Mouse (Mus musculus) heart, adult 9 months (tissue): ENCODE measurements around the gene Ube2f.

Experiments used
- DNase-seq, 2 experiments: peaks; one replicate each; pipeline ENCODE4 v3.0.0; 2022; ENCODE audit warnings: low spot score in 2 of 2

Ube2f gene

DNA sequence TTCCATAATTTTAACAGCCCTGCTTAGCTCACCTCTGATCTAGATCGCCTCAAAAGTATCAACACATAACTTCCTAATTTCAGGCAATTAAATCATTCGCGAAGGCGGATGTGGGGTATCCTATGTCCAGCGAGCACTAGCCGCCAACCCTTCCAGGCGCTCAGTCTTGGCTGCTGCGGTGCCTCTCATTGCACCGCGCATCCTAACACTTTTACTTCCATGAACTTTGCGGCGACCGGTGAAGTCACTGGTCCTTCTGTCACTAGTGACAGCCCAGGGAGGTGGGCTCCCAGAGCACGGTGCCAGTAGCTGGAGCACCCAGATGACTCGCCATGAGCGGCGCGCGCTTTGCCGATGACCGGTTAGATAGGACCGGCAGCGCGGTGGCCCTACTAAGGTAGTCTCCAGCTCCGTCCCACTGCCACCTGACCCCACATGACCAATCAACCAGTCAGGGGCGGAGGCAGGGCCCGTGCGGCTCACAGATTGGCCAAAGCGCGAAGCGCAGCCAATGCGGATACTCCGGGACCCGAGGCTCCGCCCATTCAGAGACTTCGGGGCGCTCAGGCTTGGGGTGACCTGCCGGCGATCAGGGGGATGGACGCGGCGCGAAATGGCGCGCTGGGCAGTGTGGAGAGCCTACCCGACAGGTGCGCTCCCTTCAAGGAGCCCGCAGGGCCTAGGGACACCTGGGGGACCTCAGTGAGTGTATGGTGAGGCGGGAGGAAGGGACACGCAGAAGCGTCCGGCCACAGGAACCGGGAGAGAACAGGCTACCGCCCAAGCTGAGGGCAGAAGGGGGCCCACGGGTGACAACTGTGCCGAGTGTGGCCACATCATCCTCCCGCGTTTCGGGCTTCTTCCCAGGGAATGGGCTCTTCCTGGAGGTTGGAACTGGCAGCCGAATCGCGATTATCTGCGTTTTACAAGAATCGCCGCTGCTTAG is 48.0 kb downstream of the Ube2f start, which contains the start of gene Scly:
Gene Scly, plus strand, starts transcription at position 540 of the 946 bp plus-strand sequence.
- peak; percentile 95 to 98 for DNase-seq

DNA sequence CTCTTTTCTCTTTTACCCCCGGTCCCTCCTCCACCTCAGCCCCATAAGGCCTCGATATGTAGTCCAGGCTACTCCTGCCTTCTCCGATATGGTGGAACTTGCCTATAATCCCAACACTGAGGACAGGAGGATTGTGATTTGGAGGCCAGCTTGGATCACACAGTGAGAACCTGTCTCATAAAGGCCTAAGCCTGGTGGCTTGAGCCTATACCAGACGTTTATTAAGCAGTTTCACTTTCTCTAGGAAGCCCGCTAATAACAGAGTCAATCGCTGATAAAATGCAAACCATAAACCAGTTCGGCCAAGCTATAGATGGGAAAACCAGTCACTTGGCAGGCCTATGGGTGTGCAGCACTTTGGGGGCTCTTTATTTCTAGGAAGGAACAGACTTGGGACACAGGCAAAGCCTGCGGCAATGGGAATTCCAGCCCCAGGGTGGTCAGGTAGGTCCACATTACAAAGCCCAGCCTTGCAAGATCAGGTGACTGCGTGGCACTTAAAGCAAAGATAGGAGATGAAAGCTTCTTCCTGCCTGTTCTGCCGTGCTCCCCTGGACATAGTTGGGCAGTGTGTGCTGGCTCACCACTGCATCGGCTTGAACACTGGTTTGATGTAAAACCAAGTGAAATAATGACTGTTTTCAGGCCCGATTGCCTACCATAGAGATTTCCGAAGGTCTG is 49.1 kb downstream of the Ube2f start:
- DNase-seq, result no peak

DNA sequence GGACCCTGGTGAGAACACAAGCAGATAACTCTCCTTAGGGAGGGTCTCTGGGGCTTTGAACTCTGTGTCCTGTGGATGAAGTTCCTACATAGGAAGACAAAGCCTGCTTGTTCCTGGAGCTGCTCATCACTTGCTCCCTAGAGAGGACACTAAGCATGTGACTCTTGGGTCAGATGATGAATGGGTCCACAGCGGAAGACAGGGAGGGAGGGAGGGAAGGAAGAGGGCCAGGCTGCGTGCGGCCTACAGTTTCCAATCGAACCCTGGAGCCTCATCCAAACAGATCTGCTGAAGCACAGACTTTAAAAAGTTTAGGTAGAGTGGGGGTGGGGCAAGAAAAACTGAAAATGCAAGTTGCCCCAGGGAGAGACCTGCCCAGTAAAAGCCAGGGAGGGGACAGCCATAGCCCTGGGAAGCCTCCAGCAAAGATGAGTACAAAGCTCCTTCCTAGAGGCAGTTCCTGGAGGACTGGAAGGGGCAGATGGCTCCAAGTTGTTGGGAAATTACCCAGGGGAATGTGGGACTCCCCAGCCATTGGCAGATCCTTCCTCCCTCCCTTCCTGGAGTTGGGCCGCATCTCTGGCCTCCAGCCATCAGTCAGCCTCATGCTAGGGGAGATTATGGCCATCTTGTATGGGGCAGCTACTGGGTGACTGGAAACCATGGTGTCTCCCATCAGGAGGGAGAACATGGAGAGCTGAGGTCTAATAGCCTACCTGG is 49.8 kb downstream of the Ube2f start:
- DNase-seq, result peak; percentile 58 to 65

DNA sequence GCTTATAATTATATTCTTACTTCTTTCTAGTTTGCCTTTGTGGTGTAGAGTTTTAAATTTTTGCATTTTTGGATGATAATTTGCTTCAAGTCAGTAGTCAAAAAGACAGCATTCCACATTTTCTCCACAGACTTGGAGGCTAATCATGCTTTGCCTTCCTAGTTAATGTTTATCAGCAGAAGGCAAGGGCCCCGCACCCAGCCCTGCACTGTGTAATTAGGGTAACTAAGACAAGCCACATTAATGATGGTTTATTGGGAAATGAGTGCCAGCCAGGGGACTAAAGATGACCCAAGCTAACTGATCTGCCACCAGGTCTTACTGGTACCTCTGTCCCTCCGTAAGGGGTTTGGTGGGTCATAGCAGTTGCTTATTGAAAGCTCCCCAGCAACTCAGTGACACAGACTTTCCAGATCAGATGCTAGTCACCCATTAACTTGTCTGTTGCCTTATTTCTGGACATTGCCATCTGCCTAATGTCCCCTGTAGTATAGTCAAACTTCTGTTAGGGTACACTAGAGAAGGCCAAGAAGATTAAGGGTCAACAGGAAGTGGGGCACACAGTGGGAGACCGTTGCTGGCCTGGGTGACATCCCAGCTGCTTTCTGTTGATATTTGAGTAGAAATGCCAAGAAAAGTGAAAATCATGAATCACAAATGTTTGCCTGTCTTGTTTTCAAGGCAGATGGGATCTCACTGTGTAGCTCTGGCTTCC is 51.3 kb downstream of the Ube2f start:
- peak; percentile 12 to 36 for DNase-seq

DNA sequence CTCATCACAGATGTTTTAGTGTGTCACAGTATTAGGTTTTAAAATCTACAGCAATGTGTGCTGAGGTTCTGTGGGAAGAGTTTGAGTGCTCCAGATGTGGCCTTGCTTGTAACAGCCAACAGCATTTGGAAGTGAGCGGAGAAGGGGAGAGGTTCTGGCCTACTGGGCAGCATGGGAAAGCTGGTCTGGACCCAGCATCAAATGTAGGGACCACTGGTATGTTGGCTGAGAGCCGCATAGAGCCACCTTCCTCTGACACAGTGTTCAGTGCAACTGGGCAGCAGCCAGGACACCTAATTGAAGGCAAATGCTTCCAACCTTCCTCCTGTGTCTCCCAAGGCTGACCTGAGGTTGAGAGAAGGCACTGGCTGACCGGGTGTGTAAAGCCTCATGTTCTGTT is 51.9 kb downstream of the Ube2f start:
- DNase-seq, result no peak

DNA sequence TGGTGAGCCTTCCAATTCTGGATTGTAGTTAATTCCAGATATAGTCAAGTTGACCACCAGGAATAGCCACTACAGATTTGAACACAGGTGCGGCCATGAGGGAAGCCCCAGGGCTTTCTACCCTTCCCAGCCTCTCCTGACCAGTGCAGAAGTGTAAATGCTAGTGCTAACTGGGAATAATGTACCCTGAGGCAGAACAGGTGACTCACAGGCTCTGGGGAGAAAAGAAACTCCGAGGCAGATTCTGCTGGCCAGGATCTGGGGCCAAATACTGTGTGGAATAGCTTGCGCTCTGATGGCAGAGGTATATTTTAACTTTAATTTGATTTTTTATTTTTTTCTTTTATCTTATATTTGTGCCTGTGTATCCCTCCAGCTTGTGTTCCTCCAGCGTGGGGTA is 54.5 kb downstream of the Ube2f start:
- no peak for DNase-seq

DNA sequence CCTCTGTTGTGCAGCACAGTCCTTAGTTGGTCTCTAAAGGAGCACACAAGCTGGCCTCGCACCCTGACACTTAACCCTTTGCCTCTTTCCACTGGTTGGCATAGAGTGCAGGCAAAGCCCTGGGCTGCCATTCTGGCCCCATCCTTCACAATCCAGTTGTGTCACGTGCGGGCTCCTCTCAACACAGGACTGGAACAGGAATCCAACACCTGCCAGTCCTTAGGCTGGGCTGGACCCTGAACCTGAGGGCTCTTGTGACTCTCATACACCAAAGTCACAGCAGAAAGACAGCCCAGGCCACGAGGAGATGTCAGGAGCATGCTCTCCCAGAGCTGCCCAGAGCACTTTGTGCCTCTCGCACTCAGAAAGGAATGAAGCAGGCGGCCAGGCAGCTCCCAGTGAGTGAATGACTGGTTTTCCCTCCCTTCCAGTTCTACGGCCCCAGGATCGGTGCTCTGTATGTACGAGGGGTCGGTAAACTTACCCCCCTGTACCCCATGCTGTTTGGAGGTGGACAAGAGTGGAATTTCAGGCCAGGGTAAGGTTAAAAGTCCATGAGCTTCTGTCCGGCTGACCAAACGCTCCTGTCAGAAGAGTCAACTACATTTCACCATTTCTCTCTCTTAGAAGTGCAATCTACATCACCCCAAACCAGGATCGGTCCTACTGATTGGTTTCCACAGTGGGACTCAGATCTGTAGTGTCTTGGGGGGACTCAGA is 59.4 kb downstream of the Ube2f start:
- DNase-seq, result no peak

DNA sequence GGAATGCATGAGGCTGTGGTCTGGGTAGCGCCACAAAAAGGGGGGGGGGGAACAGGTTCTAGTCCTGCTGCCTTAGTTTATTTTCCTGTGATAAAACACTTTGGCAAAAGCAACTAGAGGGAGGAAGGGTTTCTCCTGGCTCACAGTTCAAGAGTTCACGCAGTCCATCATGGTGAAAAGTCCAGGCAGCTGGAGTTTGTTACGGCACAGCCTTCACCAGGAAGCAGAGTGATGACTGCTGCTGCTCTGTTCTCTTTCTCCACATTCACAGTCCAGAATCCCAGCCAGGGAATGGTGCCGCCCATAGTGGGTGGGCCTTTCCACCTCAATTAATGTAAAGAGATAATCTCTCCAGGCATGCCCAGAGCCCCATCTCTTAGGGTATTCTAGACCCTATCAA is 62.2 kb downstream of the Ube2f start:
- no peak for DNase-seq

DNA sequence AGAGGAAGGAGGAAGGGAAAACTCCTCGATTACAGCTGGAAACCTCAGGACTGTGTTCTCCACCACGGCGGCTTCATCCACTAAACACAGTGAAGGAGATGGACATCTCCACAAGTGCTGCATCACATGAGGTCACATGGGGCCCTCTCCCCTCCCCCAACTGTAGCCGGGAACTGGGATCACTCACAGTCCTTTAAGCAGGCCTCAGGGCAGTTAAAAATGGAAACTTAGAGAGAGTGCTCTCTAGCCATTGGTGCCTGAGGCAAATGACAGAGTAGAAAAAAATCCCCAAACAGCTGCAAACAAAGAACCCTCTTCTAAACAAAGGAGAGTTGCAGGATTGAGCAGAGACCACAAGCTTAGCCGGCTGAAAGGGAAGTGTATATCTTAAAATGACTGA is 63.1 kb downstream of the Ube2f start:
- DNase-seq, result peak; percentile 12 to 20

DNA sequence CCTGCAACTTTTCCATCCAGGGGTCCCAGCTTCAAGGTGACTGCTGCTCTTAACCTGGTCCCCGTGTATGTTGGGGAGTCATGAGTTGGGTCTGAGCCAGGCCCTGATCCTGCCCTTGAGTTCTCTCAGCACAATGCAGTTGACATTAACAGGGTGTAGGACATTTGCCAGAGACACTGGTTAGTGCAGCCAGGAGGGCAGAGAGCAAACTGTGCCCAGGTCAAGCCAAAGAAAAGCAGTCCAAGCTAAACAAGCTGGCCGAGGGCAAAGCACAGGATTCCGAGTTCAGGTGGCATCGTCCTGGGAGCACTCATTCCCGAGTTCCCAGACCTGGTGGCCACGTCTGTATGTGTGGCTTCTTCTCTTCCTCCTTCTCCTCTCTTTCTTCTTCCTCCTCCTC is 67.6 kb downstream of the Ube2f start:
- no peak for DNase-seq

DNA sequence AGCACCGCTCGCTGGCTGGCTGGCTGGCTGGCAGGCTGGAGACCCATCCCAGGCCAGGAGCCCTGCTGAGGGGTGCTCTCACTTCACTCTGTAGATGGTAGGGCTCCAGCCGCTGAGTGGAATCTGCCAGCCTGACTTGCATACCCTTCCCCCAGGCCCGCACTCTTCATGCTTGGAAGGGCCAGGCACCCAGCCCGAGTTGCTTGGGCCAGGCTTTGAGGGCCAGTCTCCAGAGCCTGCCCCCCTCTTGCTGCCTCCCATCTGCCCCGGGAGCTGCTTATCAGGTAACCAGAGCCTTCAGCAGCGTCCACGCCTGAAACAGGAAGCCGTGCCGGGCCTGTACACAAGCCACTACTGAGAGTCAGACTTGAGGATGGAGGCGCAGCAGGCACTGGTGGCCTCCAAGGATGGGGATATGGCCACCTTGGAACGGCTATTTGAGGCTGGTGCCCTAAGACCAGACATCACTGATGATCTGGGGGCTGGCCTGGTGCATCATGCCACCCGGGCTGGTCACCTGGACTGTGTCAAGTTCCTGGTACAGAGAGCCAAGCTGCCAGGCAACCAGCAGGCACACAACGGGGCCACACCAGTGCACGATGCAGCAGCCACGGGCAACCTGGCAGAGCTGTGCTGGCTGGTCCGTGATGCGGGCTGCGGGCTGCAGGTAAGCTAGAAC is 71.8 kb downstream of the Ube2f start, which contains the start of gene Espnl:
Gene Espnl, plus strand, starts transcription at position 316 of the 679 bp plus-strand sequence.
- peak in 1 of 2 experiments; percentile 8 for DNase-seq

DNA sequence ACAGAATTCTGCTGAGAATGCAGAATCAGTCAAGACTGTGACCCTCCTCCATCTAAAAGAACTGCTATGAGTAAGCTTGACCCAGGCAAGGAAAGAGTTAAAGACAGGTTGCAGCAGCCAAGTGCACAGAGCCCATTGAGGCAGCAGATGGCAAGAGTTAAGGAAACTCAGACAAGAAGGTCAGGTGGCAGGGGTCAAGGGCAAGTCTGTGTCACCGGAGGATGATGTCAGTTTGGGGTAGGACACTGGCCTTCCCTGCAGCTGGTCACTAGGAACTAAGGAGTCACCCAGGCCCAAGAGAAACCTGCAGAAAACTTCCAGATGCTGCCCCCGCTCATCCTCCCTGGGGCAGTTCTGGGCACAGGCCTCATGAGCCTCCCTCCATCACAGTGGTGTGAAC is 74.5 kb downstream of the Ube2f start:
- no peak for DNase-seq

DNA sequence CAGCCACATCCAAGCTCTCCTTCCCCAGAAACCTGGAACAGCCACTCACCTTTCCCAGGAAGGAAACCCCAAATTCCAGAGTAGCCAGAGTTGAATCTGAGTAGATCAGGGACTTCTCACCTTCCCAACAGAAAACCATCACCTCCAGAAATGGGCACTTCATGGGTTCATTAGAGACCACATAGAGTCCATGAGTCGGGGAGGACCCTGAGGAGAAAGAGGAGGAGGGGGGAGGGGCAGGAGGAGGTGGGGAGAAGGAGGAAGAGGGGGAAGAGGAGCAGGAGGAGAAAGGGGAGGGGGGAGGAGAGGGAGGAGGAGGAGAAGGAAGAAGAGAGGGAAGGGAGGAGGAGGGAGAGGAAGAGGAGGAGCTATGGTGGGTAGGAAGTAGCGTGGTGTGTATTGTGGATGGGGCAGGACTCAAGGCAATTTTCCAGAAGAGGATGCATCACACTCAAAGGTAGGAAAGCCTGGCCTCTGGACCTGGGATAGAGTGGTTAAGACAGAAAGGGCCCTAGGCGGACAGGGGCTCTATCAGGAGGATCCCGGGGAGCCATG is 75.5 kb downstream of the Ube2f start:
- DNase-seq, result no peak

DNA sequence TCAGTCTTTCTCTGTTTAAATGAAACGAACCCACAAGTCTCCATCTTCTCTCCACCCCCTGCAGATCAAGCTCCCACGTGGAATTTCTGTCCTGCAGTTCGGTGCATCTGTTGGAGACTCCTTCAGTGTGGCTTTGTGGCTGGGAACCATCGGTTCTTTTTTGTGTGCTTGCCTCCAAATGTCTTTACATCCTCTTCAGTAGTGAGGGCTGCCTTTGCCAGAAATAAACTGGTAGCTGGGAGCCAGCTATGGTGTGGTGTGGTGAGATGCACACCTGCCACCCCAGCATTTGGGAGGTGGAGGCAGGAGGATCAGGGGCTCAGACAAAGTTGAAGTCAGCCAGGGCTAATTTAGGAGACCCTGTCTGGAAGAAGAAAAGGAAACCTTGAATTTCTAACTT is 82.0 kb downstream of the Ube2f start:
- DNase-seq, result no peak

DNA sequence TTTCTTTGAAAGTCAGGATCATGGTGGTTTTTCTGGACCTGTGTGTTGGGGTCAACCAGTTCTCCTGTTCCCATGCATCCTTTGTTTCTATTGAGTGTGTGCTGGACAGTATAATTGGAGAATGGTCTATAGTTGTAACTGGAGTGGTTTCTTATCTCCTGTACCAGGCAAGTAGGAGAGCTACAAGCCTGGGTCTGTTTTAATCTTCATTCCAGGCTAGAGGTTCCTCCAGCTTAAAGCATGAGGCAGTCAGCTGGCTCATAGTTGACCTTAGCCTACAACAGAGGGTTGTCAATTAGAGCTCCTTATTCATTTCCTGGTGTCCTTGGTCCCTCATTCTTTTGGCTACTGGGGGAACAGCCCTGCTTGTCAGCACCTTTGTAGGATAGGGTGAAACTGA is 83.5 kb downstream of the Ube2f start:
- no peak for DNase-seq

DNA sequence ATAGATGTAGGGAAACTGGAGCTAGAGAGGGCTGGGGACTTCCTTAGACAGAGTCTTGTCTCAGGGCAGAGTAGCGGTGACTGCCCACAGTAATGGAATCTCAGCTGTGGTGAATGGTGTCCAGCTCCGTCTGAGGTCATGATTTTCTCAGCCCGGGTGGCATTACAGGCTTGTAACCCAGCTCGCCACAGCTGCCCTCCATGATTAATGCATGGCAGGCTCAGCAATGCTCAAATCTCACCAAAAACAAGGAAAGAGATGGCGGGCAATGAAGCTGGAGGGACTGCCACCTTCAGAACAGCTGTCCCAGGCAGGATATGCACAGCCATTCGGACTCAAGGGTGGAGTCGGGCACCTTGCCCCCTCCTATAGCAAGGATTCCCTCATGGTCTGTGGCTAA is 87.3 kb downstream of the Ube2f start:
- DNase-seq, result no peak
